Mouse (Mus musculus) MEL (cell line): ENCODE measurements around the gene Slc12a8.

Experiments
- BHLHE40 ChIP-seq: IDR thresholded peaks from 2 replicates; pipeline ENCODE4 v1.6.1; 2012; ENCODE audit warnings: low read depth, mild to moderate bottlenecking, inconsistent platforms, low read length, improper control_type of control experiment, borderline replicate concordance
- CTCF ChIP-seq, 3 experiments: IDR thresholded peaks in 2 of 3; conservative IDR thresholded peaks in 1 of 3; 2 replicates each; pipeline ENCODE4 v1.5.1; 2011 to 2012; ENCODE audit warnings: low read length in 3 of 3, low read depth in 2 of 3, mild to moderate bottlenecking in 2 of 3, improper control_type of control experiment in 1 of 3, inconsistent platforms in 1 of 3, mixed read lengths in 1 of 3, moderate library complexity in 1 of 3; ENCODE audit not compliant: control insufficient read depth in 1 of 3, insufficient read depth in 1 of 3, poor library complexity in 1 of 3, severe bottlenecking in 1 of 3
- EP300 ChIP-seq, 2 experiments: IDR thresholded peaks; 2 replicates each; pipeline ENCODE4 v1.6.1; 2011; ENCODE audit warnings: improper control_type of control experiment in 2 of 2, low read length in 2 of 2, low read depth in 1 of 2, mild to moderate bottlenecking in 1 of 2
- ETS1 ChIP-seq: IDR thresholded peaks from 2 replicates; pipeline ENCODE4 v1.6.1; 2012; ENCODE audit warnings: low read depth, mild to moderate bottlenecking, inconsistent platforms, low read length, improper control_type of control experiment, moderate library complexity
- MYC ChIP-seq: IDR thresholded peaks from 2 replicates; pipeline ENCODE4 v1.6.1; 2011; ENCODE audit warnings: low read depth, mild to moderate bottlenecking, low read length, improper control_type of control experiment, moderate library complexity
- POLR2AphosphoS2 ChIP-seq: IDR thresholded peaks from 2 replicates; pipeline ENCODE4 v1.6.1; 2011; ENCODE audit warnings: low read length, improper control_type of control experiment
- SMC3 ChIP-seq: IDR thresholded peaks from 2 replicates; pipeline ENCODE4 v1.6.1; 2011; ENCODE audit warnings: low read depth, low read length, improper control_type of control experiment
- ZNF384 ChIP-seq: IDR thresholded peaks from 2 replicates; pipeline ENCODE4 v1.6.1; 2012; ENCODE audit warnings: low read depth, mild to moderate bottlenecking, inconsistent platforms, low read length, improper control_type of control experiment

- no peak for TF ChIP-seq EP300 (IDR thresholded peaks at IDR 0.05; ENCODE audit: low read depth in 1 of 2, low read length in 2 of 2)
- TF ChIP-seq CTCF (IDR thresholded peaks at IDR 0.05 in 2 of 3, conservative IDR thresholded peaks at IDR 0.05 in 1 of 3; ENCODE audit: control insufficient read depth in 1 of 3, insufficient read depth in 1 of 3, low read depth in 2 of 3, low read length in 3 of 3, poor library complexity in 1 of 3, severe bottlenecking in 1 of 3) = no peak
- no peak for TF ChIP-seq ZNF384
- no peak for TF ChIP-seq MYC
- TF ChIP-seq SMC3 = no peak
- TF ChIP-seq BHLHE40 = no peak
- no peak for TF ChIP-seq ETS1
- no peak for TF ChIP-seq POLR2AphosphoS2
Measured at GRCm38 (mm10) chr16:33673530-33674109, 156.5 kb downstream of the Slc12a8 start.
